Mouse (Mus musculus) yolk sac, embryonic 10.5 days (tissue): ENCODE data around the gene Zc3h7b.

Source experiments
- DNase-seq: peaks from one replicate; pipeline ENCODE4 v3.0.0-alpha.2; 2017; ENCODE audit warnings: low spot score

Zc3h7b gene

GRCm38 (mm10) chr15:81814716-81815370, 70.0 kb downstream of the Zc3h7b start:
- DNase-seq, result no peak

DNA sequence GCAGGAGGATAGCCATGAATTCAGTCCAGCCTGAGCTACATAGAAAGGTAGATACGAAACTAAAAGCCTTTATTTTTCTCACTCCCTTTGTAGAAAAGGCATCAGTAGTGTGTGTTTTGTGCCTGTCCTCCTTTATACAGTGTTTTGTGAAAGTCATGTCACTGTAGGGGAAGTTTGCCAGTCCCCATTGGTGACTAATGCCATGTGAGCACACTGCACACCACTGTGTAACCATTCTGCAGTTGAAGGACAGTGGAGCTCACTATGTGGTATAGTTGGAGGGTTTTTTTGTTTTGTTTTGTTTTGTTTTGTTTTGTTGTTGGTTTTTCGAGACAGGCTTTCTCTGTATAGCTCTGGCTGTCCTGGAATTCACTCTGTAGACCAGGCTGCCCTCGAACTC, 73.5 kb downstream of the Zc3h7b start:
- no peak for DNase-seq

- DNase-seq, result no peak
Measured at GRCm38 (mm10) chr15:81822631-81823030, 77.8 kb downstream of the Zc3h7b start.

GRCm38 (mm10) chr15:81824832-81825231, 80.0 kb downstream of the Zc3h7b start:
- no peak for DNase-seq

- DNase-seq, result no peak
Measured at GRCm38 (mm10) chr15:81828426-81829207, 83.8 kb downstream of the Zc3h7b start.

- DNase-seq, result no peak
Measured at GRCm38 (mm10) chr15:81829208-81829580, 84.3 kb downstream of the Zc3h7b start.

DNA sequence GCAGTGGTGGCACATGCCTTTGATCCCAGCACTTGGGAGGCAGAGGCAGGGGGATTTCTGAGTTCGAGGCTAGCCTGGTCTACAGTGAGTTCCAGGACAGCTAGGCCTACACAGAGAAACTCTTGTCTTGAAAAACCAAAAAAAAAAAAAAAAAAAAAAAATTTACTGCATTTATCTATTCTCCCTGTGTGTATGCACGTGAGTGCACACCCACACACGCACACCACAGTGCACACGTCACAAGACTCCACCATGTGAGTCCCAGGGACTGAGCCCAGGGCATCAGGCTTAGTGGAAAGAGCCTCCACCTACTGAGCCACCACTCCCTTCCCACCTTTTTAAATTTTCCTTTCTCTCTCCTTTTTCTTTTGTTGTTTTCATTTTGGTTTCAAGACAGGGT, 85.7 kb downstream of the Zc3h7b start:
- DNase-seq, result no peak

DNA sequence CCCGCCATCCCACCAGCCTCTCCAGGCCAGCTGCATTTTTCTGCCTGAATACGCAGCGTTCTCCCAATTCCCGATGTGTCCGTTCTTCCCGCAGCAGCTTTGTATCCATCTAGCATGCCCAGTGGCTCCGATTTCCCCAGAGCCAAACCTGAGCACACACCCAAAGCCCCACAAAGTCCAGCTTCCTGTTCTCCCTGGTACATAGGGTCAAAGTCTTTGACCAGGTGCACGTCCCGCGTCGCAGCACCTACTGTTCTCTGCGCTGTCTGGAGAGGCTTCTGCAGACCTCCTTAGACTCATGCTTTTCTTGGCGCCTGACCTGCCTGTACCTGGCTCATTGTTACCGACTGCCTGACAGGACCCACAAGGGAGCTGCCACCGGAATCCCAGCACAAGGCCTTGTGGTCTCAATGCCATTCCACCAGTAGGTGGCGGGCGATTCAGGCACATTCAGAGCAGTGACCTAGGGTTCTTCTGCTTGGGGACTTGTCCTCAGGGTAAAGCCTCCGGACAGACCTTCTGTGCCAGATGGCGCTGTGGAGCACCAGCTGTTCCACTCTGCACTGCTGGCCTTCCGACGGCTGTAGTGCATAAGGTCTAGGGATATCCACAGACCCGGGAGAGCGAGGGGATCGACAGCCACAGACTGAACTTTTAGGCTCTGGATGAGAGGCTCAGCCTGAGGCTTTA, 86.4 kb downstream of the Zc3h7b start:
- peak; percentile 94 for DNase-seq

- DNase-seq, result no peak
Measured at GRCm38 (mm10) chr15:81832219-81832618, 87.4 kb downstream of the Zc3h7b start.

DNA sequence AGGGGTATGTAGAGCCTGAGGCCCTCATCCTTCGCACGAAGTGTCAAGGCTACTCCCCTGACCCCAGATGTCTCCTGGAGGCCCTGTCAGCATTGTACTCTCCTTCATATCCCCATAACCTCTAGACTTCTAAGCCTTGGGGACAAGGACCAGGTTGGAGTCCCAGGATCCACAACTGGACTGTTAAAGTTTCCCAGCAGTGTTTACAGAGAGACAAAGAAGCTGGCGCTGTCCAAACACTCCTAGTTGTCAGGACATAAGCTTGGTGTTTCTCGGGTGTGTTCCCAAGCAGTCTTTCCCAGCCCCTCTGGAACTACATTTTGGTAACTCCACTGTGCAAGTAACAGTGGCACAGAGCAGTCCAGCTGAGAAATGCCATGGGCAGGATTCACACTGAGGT, 88.6 kb downstream of the Zc3h7b start:
- peak; percentile 65 for DNase-seq

- no peak for DNase-seq
Measured at GRCm38 (mm10) chr15:81834171-81834841, 89.4 kb downstream of the Zc3h7b start.

- DNase-seq, result peak; percentile 77
Measured at GRCm38 (mm10) chr15:81835007-81835880, 90.4 kb downstream of the Zc3h7b start.

DNA sequence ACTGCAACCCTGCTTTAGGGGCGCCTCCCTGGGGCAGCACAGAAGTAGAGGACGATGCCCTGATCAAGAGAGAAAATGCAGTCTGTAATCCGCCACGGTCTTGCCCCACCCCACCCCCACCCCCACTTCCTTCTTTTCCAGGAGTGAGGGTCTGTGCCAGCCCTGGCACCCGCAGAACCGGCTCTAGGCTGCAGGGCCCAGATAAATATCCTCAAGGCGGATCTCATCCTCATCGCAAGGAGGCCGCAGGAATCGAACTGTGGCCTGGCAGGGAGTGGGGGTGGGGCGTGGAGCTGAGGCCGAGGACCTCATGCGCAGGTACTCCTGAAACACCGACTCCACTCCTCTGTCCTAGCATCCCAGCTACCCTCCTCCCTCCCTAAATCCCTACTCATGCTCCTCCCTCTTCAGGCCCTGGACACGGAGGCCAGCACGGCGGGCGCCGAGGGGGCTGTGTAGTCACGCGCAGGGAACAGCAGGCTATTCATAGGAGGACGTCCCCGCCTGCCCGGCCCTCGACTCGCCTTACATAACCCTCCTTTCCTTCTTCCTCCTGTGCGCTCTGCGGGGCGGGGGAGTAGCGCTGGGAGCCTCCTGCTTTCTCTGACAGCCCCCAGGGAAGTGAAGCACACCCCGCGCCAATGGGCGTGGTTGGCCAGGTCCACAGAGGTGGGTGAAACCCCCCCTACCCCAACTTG, 91.4 kb downstream of the Zc3h7b start:
- DNase-seq, result peak; percentile 86

DNA sequence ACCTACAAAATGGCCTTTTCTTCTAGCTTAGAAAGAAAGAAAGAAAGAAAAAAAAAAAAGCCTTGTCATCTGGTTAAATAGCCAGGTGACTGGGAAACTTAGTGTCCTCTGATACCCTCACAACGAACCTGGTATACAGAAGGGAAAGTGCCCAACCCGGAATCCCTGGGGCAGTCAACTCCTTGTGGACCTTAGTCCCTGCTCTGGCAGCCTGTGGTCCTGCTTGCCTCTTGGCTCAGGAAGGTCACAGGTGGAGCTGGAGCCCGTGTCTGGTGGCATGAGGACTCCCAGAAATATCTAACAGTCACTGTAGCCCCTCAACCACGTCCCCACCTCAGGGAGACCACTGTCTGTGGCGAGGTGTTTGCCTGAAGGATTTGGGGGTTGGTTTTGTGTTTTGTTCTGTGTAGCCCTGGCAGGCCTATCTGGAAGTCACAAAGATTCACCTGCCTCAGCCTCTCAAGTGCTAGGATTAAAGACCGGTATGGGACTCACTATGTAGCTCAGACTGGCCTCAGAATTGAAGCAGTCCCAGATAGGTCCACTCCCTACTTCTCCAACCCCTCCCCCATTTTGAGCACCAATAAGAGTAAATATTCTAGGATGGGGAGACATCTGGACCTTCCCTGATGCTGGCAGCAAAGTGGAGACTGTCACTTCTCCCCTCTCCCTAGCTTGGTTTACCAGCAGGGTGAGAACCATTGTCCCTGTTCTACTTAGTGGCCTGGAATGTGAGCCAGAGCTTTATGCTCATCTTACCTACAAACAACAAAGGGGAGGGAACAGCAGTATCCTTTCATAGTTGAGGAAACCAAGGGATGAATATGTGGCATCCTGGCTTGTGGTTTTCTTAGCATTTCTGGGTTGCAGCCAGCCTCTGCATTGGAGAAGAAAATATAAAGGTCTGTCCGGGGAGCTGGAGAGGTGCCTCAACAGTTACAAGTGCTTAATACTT, 92.4 kb downstream of the Zc3h7b start:
- no peak for DNase-seq

- no peak for DNase-seq
Measured at GRCm38 (mm10) chr15:81838554-81839235, 93.8 kb downstream of the Zc3h7b start.

DNA sequence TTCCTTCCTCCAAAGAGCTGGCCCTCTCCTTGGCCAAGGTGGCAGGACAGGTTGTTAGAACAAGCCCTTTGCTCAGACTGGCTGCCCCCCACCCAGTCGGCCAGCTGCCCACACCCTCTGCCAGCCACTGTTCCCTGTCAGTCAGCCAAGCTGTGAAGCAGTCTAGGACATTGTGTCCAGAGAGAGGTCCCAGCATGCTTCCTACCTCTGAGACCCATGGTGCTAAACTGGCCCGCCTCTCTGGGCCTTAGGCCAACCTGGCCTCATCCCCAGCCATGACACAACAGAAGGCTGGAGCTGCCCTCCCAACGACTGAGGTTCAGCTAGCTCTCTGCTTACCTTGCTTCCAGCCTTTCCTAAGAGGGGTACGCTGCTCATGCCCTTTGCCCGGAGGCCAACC, 94.8 kb downstream of the Zc3h7b start:
- DNase-seq, result no peak

- DNase-seq, result no peak
Measured at GRCm38 (mm10) chr15:81840306-81840705, 95.4 kb downstream of the Zc3h7b start.

DNA sequence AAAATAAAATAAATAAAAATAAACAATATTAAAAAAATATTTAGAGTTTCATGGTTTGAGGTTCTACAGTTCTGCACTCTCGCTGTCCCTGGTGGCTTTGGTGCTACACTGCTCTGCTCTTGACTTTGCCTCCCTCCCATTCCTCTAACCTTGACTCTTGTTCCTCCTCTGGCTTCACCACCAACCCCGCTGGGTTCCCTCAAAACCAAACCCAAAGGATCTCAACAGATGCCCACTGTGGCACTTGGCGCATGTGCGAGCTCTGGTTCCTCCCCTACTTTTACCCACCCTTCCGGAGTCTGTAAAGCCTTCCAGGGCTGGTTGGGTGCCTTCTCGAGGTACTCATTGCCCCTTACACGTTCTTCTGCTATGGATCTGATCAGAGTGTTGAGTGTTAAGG, 97.4 kb downstream of the Zc3h7b start:
- DNase-seq, result no peak

- DNase-seq, result no peak
Measured at GRCm38 (mm10) chr15:81845033-81845625, 100.3 kb downstream of the Zc3h7b start.
